Mouse (Mus musculus) bone marrow macrophage, adult 2 months (primary cell): ENCODE measurements at regions not wholly inside any gene's neighbourhood (a gene's known extent, or its start where the extent isn't known, plus 50 kb on each side); places are given as distances from the start of the nearest gene placed in this dataset.

Experiments
- CTCF ChIP-seq: IDR thresholded peaks from 2 replicates; pipeline ENCODE4 v1.5.1; 2012; ENCODE audit warnings: low read depth, mild to moderate bottlenecking, low read length, moderate library complexity
- POLR2A ChIP-seq: IDR thresholded peaks from 2 replicates; pipeline ENCODE4 v1.6.1; 2012; ENCODE audit warnings: mild to moderate bottlenecking, low read depth, low read length, borderline replicate concordance

DNA sequence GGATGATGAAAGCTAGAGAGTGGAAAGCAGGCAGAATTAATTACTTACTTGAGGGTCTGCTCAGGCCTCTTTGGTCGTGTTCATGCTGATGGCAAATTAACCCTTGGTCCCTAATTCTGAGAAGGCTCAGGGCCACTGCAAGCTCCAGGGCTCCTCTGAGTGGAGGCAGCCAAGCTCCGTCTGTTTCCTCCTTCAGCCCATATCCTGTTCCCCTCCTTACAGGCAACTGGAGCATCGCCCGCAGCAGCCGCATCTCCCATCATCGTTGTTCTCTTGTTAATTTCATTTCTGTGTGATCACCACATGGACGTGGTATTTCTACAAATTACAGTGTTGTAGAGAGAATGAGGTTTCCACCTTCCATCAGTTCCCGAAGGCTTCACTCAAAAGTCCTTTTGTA, 513.6 kb upstream of the Nox3 start:
- TF ChIP-seq CTCF (no peak), POLR2A (no peak)
